Mouse (Mus musculus): ENCODE measurements around the gene Capn8.

Capn8 gene

DNA sequence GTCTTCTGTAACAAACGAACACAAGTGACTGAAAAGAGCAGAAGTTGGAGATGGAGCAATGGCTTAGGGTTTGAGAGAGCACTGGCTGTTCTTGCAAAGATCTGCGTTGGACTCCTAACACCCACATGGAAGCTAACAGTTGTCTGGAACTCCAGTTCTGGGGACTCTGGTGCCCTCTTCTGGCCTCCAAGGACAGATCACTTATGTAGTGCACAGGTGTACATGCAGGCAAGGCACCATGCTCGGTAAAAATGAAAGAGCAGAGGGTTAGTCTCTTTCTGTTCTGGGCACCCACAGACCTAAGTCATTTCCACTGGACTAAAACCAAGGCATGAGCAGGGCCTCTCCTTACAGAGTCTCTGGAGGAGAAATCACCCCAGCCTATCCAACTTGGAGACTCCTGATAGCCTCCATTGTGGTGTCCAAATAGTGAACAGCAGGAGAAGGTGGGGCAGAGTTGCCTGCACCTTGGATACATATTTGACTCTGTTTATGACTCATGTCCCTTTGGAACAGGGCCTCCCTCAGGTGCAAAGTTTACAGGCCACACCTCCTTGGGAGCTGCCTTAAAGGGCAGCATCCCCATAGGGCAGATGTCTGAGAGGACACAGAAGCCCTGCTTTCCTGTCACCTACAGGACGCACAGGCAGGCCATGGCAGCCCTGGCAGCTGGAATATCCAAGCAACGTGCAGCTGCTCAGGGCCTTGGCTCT lies at the start of gene Capn8:
TSS of gene Capn8 (plus strand) at position 600 of the 713 bp plus-strand sequence.
- peak; percentile 64 for DNase-seq

DNA sequence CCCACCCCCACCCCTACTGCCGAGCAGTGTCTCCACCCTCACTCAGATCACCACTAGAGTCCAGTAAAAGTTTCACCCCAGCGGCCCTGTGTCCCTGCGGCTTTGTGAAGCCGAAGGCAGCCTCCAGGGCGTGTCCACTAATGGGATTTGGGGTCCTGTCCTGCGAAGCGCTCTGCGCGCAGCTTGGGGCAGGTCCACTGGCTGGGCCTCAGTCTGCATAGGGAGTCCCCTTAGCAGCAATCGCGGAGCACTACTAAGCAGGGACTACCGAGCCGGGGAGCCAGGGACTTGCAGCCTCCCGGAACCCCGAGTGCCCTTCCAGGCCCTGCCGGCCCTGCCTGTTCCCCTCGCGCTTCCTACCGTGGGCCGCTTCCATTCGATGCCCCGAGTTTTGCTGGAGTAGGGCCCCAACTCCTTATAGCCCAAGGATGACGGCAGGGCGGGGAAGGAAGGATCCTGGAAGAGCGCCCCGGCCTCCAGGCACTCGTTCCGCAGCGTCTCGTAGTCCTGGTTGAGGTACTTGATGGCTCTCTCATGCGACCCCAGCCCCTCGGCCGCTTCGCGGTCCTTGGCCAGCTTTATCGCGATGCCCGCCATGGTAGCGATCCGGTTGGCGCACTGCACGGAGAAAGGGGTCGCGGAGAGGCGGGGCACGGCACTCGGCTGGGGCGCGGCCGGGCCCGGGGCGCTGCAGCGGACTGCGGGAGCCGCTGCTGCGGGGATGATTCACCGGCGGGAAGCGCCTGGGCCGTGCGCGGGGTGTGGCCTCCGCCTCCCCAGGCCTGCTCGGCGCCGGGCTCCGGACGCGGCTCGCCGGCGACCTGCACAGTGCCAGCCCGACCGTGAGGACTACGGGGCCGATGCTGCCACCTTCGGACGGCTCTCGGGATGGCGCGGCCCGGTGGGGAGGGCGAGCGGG lies 47.8 kb upstream of the Capn8 start, which contains the start of gene Capn2:
TSS of gene Capn2 (minus strand) at position 851 of the 919 bp plus-strand sequence.
- DNase-seq: peak; percentile 92

DNA sequence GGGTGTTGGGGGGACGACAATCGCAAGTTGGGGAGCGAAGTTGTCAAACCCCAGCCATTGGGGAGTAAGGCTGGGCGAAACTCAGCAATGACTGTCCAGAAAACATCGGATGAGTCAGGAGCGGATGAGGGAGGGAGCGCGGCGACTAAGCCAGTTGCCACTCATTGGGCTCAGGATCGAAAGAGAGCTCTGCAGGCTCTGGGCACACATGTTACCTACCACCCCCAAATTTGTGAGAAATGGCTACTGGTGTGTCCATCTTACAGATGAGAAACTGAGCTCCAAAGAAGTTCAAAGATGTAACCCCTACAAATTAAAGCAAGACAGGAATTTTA lies 47.2 kb upstream of the Capn8 start:
- no peak for DNase-seq

DNA sequence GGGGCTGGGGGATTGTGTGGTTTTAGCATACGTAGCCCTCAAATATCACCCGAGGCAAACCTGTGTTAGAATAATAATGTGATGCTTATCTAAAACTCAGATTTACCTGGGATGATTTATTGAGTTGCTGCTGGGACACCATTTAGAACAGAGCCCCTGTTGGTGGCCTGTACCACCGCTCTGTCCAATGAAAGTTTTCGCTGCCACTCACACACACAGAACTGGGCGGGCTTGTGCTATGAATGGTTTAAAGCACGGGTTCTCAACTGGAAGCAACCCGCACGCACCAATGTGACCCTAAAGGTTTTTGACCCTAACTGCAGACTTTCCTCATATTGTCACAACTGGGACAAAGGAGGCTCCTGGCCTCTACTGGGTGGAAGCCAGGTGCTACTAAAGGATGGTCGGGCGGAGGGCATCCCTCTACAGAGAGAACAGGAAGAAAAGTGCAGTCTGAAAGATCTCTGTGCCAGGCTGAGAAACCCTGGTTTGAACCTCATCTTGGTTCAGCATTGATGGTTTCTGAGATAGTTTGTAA lies 46.6 kb upstream of the Capn8 start:
- DNase-seq: no peak

DNA sequence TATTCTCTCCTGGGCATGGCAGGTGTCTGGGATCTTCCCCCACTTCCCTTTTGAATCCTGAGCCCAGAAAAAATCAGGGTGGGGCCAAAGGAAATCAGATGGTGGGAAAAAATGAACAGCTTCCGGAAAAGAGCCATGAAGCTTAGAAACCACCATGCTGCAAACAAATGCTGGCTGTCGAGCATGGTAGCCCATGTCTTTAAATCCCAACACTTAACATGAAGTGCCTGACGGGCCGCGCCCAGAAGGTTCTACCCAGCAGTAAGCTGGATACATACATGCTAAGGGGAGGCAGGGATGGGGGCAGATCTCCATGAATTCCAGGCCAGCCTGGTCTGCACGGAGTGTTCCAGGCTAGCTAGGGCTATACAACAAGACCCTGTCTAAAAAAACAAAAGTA lies 46.0 kb upstream of the Capn8 start:
- no peak for DNase-seq

DNA sequence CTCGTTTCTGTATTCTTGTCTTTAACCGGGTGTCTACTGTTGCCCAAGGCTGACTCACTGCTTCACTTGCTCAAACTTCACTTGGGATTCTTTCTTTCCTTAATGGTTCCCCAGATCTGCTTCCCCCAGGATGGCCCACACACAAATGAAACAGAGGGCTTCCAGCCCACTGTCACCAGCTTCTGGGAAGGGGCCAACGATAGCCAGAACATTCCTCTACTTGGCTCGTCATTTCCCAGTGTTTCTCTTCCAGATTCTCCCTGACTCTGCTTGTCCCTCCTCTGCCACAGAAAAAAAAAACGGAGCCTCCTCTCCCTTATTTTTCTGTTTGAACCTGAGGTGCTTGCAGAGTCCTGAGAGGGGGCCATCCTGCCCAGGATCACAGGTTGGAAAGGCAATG lies 45.5 kb upstream of the Capn8 start:
- DNase-seq: no peak

DNA sequence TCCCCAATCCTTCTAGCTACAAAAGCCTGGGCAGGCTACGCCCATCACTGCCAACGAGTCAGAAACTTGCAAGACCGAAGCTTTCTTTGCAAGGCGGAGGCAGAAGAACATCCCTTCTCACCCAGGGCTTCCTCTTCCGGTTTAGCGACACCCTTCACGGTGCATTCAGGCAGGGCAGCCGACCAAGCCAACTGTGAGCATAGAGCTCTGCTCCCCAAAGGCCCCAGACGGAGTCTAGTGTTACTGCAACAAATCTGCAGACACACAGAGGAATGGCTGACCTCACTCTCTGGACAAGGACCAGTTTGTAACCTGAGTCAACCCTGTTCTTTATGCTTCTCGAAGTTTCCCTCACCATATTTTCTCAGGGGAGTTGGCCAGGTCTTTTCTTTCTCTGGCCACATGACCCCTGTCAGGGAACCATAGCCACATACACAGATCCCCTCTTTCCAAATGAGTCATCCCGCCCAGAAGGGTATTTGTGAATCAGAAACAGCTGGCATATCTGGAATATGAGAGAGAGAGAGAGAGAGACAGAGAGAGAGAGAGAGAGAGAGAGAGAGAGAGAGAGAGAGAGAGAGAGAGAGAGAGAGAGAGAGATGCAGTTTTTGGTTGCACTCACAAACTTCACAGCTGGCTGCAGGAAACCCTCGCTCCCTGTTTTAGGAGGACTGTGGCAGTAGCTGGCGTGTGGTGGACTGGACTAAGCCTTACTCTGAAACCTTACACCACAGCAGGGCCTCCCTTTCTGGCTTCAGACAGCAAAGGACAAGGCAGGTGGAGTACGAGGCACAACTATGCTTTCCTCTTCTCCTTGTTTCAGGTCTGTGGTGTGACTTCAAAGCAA lies 44.5 kb upstream of the Capn8 start:
- DNase-seq: peak; percentile 76

DNA sequence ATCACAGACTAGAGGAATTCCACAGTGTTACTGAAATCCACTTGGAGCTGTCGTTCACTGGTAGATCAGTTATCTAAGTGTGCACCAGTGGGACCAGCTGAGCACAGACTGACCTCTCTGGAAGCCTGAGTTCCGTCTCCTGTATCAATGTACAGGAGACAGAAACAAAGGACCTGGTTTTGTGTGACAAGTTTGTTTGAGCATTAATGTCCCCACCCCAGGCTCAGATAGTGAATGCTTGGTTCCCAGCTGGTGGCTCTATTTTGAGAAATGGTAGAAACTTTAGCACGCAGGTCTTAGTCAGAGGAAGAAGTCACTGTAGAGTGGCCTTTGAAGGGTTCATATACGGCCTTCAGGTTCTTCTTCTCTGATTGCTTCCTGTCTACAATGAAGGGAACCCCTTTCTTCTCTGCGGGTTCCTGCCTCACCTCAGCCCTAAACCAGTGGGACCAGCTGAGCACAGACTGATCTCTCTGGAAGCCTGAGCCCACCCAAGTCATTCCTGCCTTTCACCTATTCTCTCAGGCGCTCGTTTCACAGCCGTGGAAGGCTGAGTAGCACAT lies 43.8 kb upstream of the Capn8 start:
- DNase-seq: no peak

DNA sequence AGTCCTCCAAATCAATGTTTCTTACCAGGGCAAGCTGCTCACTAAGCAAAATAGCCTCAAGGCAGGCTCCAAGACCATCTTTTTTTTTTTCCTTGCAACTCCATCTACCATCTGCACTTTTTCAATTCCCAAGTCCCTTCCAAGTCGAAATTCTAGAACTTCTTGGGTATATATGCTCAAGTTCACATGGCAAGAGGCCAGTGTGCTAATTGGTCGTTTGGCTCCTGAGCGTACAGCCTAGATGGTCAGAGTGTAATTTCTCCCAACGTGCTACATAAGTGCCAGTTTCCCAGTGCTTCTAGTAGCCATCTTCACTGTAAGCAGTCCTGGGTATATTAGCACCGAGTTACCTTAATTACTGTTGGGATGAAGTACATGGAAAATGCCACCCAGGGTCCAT lies 41.8 kb upstream of the Capn8 start:
- DNase-seq: no peak

DNA sequence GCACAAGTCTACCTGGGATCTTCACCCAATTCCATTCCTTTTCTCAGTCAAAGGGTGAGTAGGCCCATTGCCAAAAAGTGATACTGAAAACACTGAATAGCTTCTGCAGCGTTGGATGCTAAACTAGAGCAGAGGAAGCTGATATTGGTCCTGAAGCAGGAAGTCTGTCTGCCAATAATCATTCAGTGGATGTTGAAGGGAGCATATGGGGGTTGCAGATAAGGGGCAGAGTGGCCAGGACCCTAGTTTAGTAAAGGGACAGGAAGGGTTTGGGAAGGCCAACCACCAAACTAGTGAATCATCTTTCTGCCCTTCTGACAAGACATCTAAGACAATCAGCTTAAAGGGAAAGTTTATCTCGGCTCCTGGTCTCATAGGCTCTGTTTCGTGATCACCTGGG lies 41.1 kb upstream of the Capn8 start:
- DNase-seq: no peak

DNA sequence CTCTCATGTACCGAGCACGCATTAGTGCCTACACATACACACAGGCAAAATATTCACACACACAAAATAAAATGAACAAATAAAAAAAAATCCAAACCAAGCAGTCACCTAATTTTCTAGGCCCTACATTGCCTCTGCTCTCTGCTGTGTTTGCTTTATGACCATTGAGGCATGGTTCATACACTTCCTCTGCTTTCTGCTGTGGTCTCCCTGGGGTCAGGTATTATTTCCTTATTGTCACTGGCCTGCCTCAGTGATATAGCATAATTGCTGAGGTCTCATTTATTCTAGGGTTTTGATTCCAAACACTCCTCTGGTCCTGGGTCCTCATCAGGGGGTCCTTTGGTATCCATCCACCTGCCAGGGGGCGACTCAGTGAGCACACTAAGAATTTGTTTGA lies 39.2 kb upstream of the Capn8 start:
- no peak for DNase-seq

DNA sequence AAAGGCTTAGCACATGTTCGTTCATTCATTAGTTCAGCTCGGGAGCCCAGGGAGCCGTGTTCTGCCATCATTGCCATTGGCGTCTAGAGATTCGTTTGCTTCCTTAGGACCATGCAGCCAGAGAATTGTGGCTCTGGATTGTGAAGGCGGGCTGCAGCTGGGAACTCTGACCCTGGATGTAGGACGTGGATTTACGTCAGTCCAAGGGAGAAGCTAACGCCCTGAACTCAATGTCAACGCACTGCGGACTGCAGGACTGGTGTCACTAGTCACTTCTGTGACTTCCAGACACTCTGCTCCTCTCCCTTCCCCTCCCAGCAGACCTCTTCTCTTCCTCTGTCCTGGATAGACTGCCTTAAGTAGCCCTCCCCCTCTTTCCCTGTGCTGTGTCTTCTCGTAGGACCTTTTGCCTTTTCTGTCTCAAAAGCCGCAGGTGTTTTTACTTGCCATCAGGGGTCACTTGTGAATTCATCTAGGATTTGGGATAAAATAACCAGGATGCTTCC lies 37.5 kb upstream of the Capn8 start:
- DNase-seq: no peak

DNA sequence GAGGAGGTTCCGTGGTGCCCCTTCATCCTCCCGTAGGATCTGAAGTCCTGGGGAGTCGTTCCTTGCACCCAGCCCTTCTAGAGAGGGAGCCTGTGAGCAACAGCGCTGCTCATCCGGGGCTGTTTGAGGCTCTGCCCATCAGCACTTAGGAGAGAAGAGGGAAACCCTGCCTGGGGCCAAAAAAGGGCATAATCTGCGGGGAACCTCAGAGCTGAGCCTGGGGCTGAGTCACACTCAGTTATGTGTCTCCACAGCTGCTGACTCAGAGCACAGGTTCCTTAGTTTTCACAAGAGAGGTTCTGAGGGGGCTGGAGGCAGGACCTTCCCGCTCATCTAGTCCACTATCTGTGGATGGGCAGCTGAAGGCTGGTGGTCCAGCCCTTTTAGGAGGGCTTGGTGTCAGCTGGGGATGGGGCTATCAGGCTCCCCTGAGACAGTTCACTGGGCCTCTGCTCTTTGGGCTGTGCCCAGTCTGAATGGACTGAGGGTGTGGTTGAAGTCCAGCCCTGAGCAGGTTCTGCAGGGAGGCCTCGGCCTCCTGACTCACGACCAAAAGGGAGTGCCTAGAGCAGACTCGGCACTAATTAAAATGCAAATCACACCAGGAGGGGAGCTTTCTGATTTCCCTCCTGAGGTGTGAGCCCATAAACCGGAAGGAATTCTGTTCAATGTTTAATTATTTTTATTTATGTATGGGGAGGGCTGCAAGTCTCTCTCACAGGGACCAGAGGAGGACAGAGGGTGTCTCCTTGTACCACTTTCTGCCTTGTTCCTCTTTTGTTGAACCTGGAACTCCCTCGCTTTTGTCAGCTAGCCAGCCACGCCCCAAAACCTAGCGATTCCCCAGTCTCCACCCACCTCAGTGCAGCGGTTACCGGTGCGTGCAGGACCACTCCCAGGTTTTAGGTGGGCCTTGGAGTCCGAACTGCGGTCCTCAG lies 36.6 kb upstream of the Capn8 start:
- peak; percentile 70 for DNase-seq

DNA sequence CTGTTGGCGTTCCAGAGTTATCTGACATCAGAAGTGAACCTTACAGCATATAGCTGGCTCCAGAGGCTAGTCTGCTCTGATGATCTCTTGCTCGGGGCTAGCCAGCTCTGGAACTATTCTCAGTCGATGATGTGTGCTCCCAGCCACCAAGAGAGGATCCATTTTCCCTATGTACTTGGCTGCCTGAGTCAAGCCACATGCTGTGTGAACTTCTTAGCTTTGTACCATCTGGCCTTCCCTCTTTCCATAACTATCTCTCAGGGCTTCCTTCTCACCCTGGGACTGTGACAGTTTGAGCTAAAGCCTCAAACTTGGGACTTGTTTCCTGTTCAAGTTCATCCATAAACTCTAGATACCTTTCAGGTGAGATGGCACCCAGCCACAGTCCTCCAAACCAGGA lies 31.2 kb upstream of the Capn8 start:
- DNase-seq: no peak

DNA sequence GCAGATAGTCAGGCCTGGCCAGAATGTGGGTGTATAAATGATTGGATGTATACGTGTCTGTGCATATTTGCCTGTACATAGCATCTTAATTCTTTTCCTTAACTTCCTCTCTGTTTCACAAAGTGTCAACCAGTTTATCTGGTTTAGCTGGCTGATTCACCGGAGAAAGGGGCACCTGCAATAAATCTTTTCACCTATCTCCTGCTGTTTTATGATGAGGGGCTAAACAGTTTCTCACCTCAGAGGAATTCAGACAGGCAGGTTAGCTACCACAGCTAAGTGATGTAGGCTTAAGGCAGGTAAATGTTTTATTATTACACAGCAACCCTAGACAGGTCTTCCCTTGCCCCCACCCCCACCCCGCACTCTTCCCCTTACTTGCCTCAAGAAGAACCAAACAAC lies 29.7 kb upstream of the Capn8 start:
- DNase-seq: no peak

DNA sequence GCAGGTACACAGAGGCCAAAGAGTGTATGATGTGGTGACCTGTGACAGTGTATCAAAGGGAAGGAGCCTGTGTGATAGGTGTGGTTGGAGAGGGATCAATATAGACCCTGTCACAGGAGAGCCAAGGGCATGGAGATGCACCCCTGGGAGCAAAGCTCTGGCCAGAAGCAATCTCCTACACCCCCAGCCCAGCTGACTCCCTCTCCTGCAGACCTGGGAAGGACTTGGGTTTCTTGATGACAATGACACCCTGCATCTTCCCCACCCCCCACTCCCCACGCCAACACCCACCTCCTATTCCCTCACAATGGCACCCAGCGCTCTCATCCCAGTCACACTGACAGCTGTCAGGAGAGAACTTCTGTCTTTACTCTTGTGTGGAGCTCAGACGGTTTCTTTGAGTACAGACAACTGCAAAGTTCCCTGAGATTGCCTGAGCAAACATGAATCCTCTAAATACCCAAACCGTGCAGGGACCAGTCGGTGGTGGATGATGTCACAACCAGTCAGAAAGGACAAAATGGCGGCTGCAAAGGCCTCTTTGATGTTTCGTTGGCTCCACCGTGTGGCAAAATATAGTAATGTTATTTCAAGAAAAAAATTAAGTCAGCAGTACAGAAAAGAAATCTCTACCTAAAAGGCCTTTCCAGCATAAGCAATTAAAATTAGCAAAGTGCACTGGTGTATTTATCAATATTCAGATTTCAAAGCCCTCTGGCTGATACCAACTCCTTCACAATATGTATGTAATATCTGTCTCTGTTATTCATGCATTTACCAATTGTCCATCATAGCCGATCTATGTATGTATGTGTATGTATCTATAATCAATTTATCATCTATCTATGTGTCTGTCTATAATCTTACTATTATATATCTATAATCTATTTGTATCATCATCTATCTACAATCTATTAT lies 25.5 kb upstream of the Capn8 start:
- DNase-seq: peak; percentile 93

DNA sequence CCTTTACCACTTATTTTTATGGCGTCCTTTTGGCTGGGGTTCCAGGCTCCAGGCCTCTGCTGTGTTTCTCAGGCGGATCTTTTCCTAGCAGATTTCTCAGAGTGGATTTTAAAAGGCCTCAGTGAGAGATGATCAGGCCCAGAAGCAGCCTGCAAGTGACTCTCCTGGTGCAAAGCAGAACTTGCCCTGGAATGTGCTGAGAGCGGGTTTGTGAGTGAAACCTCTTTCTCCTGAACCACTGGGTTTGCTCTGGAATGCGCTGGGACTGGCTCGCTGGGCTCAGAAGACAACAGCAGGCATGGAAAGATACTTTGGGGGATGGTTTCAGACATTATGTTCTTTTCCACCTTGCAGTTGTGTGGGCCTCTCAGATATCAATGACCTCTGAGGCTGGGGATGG lies 22.7 kb upstream of the Capn8 start:
- no peak for DNase-seq

DNA sequence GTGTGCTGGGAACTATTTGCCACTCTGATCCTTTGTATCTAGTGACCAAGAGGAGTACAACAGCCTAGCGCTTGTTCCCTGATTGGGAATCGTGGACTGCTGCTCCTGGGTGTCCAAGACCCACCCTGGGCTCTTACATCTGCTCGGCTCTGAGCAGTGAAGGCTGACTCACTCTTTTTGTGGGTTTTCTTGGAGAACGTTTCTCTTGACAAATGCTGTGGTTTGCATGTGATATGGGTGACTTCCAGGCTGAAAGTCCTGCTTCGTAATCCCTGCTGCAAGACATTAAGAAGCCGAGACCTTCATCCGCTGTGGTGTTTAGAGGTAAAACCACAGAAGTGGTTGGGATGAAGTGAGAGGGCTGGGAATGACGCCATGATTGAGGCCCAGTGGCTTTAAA lies 21.7 kb upstream of the Capn8 start:
- DNase-seq: peak; percentile 22

DNA sequence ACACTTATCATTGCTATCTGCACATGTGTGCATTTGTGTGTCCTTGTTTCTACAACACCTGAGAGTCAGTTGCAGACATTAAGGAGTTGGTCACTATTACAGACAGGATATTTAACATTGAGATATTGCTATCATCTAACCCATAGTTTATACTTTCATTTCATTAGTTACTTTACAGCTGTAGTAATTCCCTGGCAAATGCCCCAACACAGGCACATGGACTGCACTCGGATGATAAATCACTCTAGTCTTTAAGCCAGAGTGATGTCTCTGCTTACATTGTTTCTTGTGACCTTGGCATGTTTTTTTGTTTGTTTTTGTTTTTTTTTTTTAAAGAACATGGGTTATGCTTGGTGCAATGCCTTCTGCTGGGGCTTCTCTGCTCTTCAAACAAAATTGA lies 20.9 kb upstream of the Capn8 start:
- no peak for DNase-seq

DNA sequence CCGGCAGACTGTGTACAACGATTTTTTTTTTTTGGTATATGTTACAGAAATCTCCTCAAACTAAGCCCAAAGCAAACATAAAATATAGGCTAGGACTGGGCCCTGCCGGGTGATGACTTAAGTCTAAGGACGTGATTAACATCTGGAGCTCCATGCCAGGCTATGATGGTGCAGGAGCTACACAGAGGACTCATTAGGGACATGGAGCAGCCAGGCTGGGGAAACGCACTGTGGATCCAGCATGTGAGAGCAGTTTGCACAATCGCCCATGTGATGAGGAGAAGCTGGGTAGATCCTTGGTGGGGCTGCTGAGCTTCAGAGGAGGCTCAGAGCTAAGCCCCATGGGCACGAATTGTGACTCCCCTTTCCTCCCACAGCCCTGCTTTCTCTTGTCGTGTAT lies 14.0 kb upstream of the Capn8 start:
- DNase-seq: no peak

Measured in lung, postnatal 36 days (tissue).